Mouse (Mus musculus) ovary, postnatal 14 days (tissue): ENCODE measurements around the gene Celf2.

Experiments used
- DNase-seq: peaks from one replicate; pipeline ENCODE4 v3.0.0; 2022; ENCODE audit warnings: low spot score

Gene Celf2

GRCm38 (mm10) chr2:6913315-6913714 is 596.0 kb downstream of the Celf2 start:
- no peak for DNase-seq

- no peak for DNase-seq
Measured at GRCm38 (mm10) chr2:6911932-6912331, 597.4 kb downstream of the Celf2 start.

- DNase-seq: no peak
Measured at GRCm38 (mm10) chr2:6909921-6910320, 599.4 kb downstream of the Celf2 start.

- no peak for DNase-seq
Measured at GRCm38 (mm10) chr2:6904411-6904810, 605.0 kb downstream of the Celf2 start.

GRCm38 (mm10) chr2:6903251-6903763 is 606.1 kb downstream of the Celf2 start:
- DNase-seq: no peak

GRCm38 (mm10) chr2:6896896-6897295 is 612.5 kb downstream of the Celf2 start:
- DNase-seq: no peak

- DNase-seq: no peak
Measured at GRCm38 (mm10) chr2:6893597-6893996, 615.8 kb downstream of the Celf2 start.

GRCm38 (mm10) chr2:6893095-6893494 is 616.3 kb downstream of the Celf2 start:
- DNase-seq: no peak

GRCm38 (mm10) chr2:6884796-6885711 is 624.3 kb downstream of the Celf2 start:
- DNase-seq: no peak

GRCm38 (mm10) chr2:6883996-6884795 is 625.2 kb downstream of the Celf2 start:
- DNase-seq: no peak

GRCm38 (mm10) chr2:6882236-6882885 is 627.0 kb downstream of the Celf2 start:
- DNase-seq: no peak

GRCm38 (mm10) chr2:6880941-6881575 is 628.3 kb downstream of the Celf2 start:
- no peak for DNase-seq

- DNase-seq: no peak
Measured at GRCm38 (mm10) chr2:6877094-6877493, 632.3 kb downstream of the Celf2 start.

- DNase-seq: no peak
Measured at GRCm38 (mm10) chr2:6876547-6876946, 632.8 kb downstream of the Celf2 start.

GRCm38 (mm10) chr2:6875071-6875611 is 634.2 kb downstream of the Celf2 start:
- peak; percentile 4 for DNase-seq

- no peak for DNase-seq
Measured at GRCm38 (mm10) chr2:6874266-6874955, 635.0 kb downstream of the Celf2 start.

- DNase-seq: no peak
Measured at GRCm38 (mm10) chr2:6873711-6874110, 635.7 kb downstream of the Celf2 start.

- DNase-seq: no peak
Measured at GRCm38 (mm10) chr2:6872894-6873255, 636.5 kb downstream of the Celf2 start.

- peak; percentile 47 for DNase-seq
Measured at GRCm38 (mm10) chr2:6872131-6872893, 637.1 kb downstream of the Celf2 start.
